Mouse (Mus musculus) midbrain, postnatal 0 days (tissue): Measurements from ENCODE around the gene D17Wsu92e. TPM values are rescaled to one million over a fixed set of nuclear protein-coding genes. Genes with fewer than 3 reads are reported as not detected.

Experiments
- ATAC-seq: fragments of 200-750 bp; cut with Nextera tagmentation; 2 replicates; pipeline ENCODE4 v1.8.0; 2017; ENCODE audit warnings: moderate number of reproducible peaks, mild to moderate bottlenecking, moderate TSS enrichment, moderate library complexity; ENCODE audit not compliant: low FRiP score
- DNase-seq: peaks from one replicate; pipeline ENCODE4 v3.0.0-alpha.2; 2015; ENCODE audit warnings: low spot score
- H3K27ac ChIP-seq: fragments of 300-500 bp; sonication (generic); 2 replicates; pipeline ENCODE4 v1.5.1; 2014; ENCODE audit warnings: low read depth, mild to moderate bottlenecking, low read length, mixed read lengths
- H3K27me3 ChIP-seq: fragments of 300-500 bp; sonication (generic); 2 replicates; pipeline ENCODE4 v1.6.1; 2014; ENCODE audit warnings: low read length, control low read depth, mixed read lengths; ENCODE audit not compliant: insufficient read depth
- H3K36me3 ChIP-seq: fragments of 300-500 bp; sonication (generic); 2 replicates; pipeline ENCODE4 v1.6.1; 2014; ENCODE audit warnings: low read length, control low read depth, mixed read lengths; ENCODE audit not compliant: insufficient read depth
- H3K4me1 ChIP-seq: fragments of 300-500 bp; sonication (generic); 2 replicates; pipeline ENCODE4 v1.6.1; 2014; ENCODE audit warnings: mild to moderate bottlenecking, control low read depth, antibody characterized with exemption, low read length, mixed read lengths; ENCODE audit not compliant: insufficient read depth
- H3K4me2 ChIP-seq: fragments of 300-500 bp; sonication (generic); 2 replicates; pipeline ENCODE4 v1.6.1; 2014; ENCODE audit warnings: low read depth, mild to moderate bottlenecking, low read length, mixed read lengths; ENCODE audit not compliant: poor library complexity, severe bottlenecking
- H3K4me3 ChIP-seq: fragments of 300-500 bp; sonication (generic); 2 replicates; pipeline ENCODE4 v1.5.1; 2014; ENCODE audit warnings: low read depth, mild to moderate bottlenecking, low read length, moderate library complexity
- H3K9ac ChIP-seq: fragments of 300-500 bp; sonication (generic); replicated peaks from 2 replicates; pipeline ENCODE4 v1.6.1; 2014; ENCODE audit warnings: mild to moderate bottlenecking, low read length, moderate library complexity, mixed read lengths; ENCODE audit not compliant: poor library complexity, severe bottlenecking
- H3K9me3 ChIP-seq: fragments of 300-500 bp; sonication (generic); 2 replicates; pipeline ENCODE4 v1.6.1; 2016; ENCODE audit warnings: low read length, control low read depth
- CTCF ChIP-seq: IDR thresholded peaks from 2 replicates; pipeline ENCODE4 v1.5.1; 2016; ENCODE audit warnings: antibody characterized with exemption, mild to moderate bottlenecking
- WGBS: fragments of 180-500 bp; shearing (Covaris S2); extraction: QIAGEN DNeasy Blood & Tissue Kit; methylation state at CpG from one replicate; pipeline ENCODE4 v1.1.7; 2014; 5-methylcytosine and 5-hydroxymethylcytosine counted together
- polyA plus RNA-seq: library from polyadenylated mRNA; unstranded; fragments of >200 nt; fragmentation: Nextera tagmentation; extraction: Ambion mirVana; gene quantifications from 2 replicates; pipeline ENCODE4 v1.2.1, GENCODE M21; 2015
- total RNA-seq: library from RNA; depleted of rRNA; stranded (reverse); fragments of >200 nt; gene quantifications from 2 replicates; pipeline ENCODE4 v1.2.3, GENCODE M21; 2014

Gene D17Wsu92e
- total and polyA plus RNA-seq, 2 experiments from 2014 or later, result 8.7 to 73.8 TPM

DNA sequence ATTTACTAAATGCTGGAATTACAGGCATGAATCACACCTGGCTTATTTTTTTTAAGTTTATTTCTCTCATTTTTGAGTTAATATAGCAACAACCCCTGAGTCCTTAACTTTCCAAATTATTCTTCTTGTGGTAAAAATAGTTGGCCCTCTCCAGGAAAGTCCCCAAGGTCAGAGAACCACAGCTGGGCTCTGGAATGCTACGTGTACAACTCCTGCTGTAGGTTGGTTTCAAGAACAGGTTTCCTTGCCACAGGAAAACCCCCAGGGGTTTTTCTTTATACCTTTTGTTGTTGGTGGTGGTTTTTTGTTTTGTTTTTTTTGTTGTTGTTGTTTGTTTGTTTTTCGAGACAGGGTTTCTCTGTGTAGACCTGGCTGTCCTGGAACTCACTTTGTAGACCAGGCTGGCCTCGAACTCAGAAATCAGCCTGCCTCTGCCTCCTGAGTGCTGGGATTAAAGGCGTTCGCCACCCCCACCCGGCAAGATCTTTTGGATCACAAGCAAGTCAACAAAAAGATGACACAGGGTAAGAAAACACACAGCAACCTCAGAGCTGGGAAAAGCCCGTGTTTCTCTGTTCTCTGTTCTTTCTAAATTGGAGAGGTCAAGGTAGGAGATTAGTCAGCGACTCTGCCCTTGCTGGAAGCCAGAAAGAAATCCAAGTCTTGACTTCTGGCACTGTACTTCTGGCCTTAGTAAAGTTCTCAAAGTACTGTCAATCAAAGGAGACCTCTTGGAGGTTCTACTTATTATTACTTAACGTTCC is 2.9 kb upstream of the D17Wsu92e start:
- Histone ChIP-seq H3K4me1 (peaks cover 13% of the 10 kb centered on the region), H3K27ac (no peak overlapping the region), H3K27me3 (no peaks in the 10 kb centered on the region), H3K9me3 (no peaks in the 10 kb centered on the region), H3K9ac (no peak overlapping the region), H3K36me3 (no peaks in the 10 kb centered on the region), H3K4me2 (no peak overlapping the region), H3K4me3 (no peak overlapping the region)
- ATAC-seq (no peak), DNase-seq (no peak)
- 81% methylated on average over 9 of the region's 9 CpGs for WGBS
- no peak for TF ChIP-seq CTCF

GRCm38 (mm10) chr17:27821407-27822338 is 1.2 kb upstream of the D17Wsu92e start:
- DNase-seq, result peak; percentile 6
- TF ChIP-seq CTCF, result no peak
- ATAC-seq, result no peak

DNA sequence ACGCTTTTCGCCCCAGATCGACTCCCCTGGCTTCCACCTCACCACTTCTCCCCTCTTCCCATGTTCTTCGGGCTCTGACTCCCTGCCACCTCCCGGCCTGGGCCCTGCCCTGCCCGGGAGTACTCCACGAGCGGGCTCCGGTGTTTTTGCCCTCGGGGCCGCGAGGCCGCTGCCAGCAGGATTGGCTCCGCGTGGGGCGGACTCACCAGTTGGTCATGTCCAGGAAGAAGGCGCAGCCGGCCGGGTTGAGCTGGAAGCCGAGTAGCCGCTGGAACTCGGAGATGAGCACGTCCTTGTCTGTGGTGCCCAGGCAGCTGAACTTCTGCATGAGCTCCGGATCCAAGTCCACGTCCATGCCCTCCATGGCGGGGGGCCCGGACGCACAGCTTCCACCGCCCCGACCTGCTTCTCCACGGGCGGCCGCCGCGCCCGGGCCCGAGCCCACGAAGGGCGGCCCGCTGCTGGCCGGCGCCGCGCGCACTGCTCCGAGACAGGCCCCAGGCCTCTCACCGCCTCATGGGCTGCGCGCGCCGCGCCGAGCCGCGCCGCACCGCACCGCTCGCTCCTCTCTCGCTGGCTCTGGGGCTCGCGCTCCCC is 379 bp downstream of the D17Wsu92e start:
- peak overlapping the region; percentile 98 for H3K4me3 ChIP-seq
- peak; percentile 87 for ATAC-seq
- H3K4me2 ChIP-seq, result peak overlapping the region; percentile 89
- 1% methylated on average over 37 of the region's 62 CpGs for WGBS
- H3K9ac ChIP-seq, result peak overlapping the region; percentile 83
- no peaks in the 10 kb centered on the region for H3K9me3 ChIP-seq
- H3K27ac ChIP-seq, result peak overlapping the region; percentile 76
- peaks cover 17% of the 10 kb centered on the region for H3K4me1 ChIP-seq
- H3K36me3 ChIP-seq, result no peaks in the 10 kb centered on the region
- TF ChIP-seq CTCF, result no peak
- no peak for DNase-seq
- no peaks in the 10 kb centered on the region for H3K27me3 ChIP-seq

More at GRCm38 (mm10) chr17:27821407-27822338, 1.2 kb upstream of the D17Wsu92e start:
- no peaks in the 10 kb centered on the region for H3K9me3 ChIP-seq
- peak overlapping the region; percentile 76; the same call in 1 of the 2 replicates for H3K27ac ChIP-seq
- H3K4me3 ChIP-seq, result peak overlapping the region; percentile 98
- 68% methylated on average over 9 of the region's 9 CpGs for WGBS
- H3K4me2 ChIP-seq, result peak overlapping the region; percentile 70
- no peaks in the 10 kb centered on the region for H3K36me3 ChIP-seq
- H3K9ac ChIP-seq, result peak overlapping the region; percentile 83
- peaks cover 17% of the 10 kb centered on the region for H3K4me1 ChIP-seq
- H3K27me3 ChIP-seq, result no peaks in the 10 kb centered on the region

- TF ChIP-seq CTCF, result no peak
- Histone ChIP-seq H3K4me2 (peak overlapping the region; percentile 89), H3K9me3 (no peaks in the 10 kb centered on the region), H3K4me3 (peak overlapping the region; percentile 98), H3K9ac (peak overlapping the region; percentile 83), H3K36me3 (no peaks in the 10 kb centered on the region), H3K27ac (peak overlapping the region; percentile 76), H3K4me1 (peaks cover 17% of the 10 kb centered on the region), H3K27me3 (no peaks in the 10 kb centered on the region)
- peak; percentile 22 for DNase-seq
- no peak for ATAC-seq
- whole genome bisulfite sequencing, result under 1% methylated on average over 20 of the region's 20 CpGs
Observed at GRCm38 (mm10) chr17:27819521-27819970, 902 bp downstream of the D17Wsu92e start.

GRCm38 (mm10) chr17:27819011-27819410 is 1.4 kb downstream of the D17Wsu92e start:
- Histone ChIP-seq H3K4me3 (peak overlapping the region; percentile 98), H3K4me1 (peaks cover 17% of the 10 kb centered on the region), H3K27me3 (no peaks in the 10 kb centered on the region), H3K36me3 (no peaks in the 10 kb centered on the region), H3K4me2 (peak overlapping the region; percentile 89), H3K9me3 (no peaks in the 10 kb centered on the region), H3K27ac (no peak overlapping the region), H3K9ac (peak overlapping the region; percentile 83)
- WGBS, result 21% methylated on average over 7 of the region's 7 CpGs
- DNase-seq (no peak), ATAC-seq (no peak)
- TF ChIP-seq CTCF, result no peak
